Mouse (Mus musculus): ENCODE data around the gene Gpkow. TPM values are rescaled to one million over a fixed set of nuclear protein-coding genes. Genes with fewer than 3 reads are reported as not detected.

The Gpkow gene
- total and polyA plus RNA-seq, 3 experiments: 9.3 to 32.2 (median 14.6) TPM

DNA sequence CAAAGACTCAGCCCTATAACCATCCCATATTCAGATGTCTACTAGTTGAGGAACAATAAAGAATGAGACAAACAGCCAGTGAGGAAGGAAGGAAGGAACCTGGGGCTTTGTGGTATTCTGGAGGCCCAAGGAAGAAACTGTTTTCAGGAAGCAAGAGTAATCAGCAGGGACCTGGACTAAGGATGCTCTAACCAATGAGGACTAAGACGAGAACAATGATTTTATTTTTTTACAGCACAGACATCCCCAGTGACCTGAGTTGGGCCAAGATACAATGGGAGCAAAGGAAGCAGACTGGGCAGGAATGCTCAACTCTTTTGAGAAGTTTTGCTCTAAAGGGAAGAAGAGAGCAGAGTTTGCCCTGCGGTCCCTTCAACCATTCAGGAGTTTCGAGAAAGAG, 34.0 kb upstream of the Gpkow start:
- Histone ChIP-seq H3K9ac (ENCODE audit: insufficient read depth, low read depth) (no peak overlapping the region), H3K9me3 (replicated peaks; ENCODE audit: low read length) (no peaks in the 10 kb centered on the region), H3K4me1 (ENCODE audit: control insufficient read depth in 1 of 2, insufficient read depth in 2 of 2) (peaks cover 8 to 17% of the 10 kb centered on the region in 2 experiments), H3K4me3 (replicated peaks in 1 of 3; ENCODE audit: low read depth in 2 of 3, low read length in 2 of 3, poor library complexity in 1 of 3) (no peak overlapping the region), H3K4me2 (ENCODE audit: insufficient read depth, low read depth, poor library complexity, severe bottlenecking) (no peak overlapping the region), H3K36me3 (replicated peaks in 1 of 2; ENCODE audit: control insufficient read depth in 1 of 2, insufficient read depth in 1 of 2, low read length in 1 of 2) (peaks cover 40 to 58% of the 10 kb centered on the region in 2 experiments), H3K79me2 (replicated peaks; ENCODE audit: control insufficient read depth, extremely low read depth, insufficient read depth, poor library complexity, severe bottlenecking) (no peaks in the 10 kb centered on the region), H3K27me3 (replicated peaks) (no peaks in the 10 kb centered on the region), H3K27ac (ENCODE audit: insufficient read depth, low read depth) (no peak overlapping the region)
- in situ Hi-C loops (cut with MboI; ENCODE audit: low pct_ligation_motif_present, low pct_unique_long_range_greater_than_20kb, low sequenced_read_pairs) (no loop called here), dilution Hi-C loops (cut with MboI; ENCODE audit: extremely low pct_ligation_motif_present, extremely low pct_unique_long_range_greater_than_20kb, low sequenced_read_pairs) (no loop called here)
- no peak for DNase-seq (ENCODE audit: extremely low read depth)
- TF ChIP-seq MAX (IDR thresholded peaks at IDR 0.05; ENCODE audit: low read length) (no peak), TBP (conservative IDR thresholded peaks at IDR 0.05; ENCODE audit: low read depth, low read length) (no peak), ZC3H11A (IDR thresholded peaks at IDR 0.05; ENCODE audit: low read depth, low read length) (no peak), POLR2A (IDR thresholded peaks at IDR 0.05; ENCODE audit: low read depth, low read length) (no peak), BHLHE40 (IDR thresholded peaks at IDR 0.05; ENCODE audit: low read depth, low read length) (no peak), ZKSCAN1 (IDR thresholded peaks at IDR 0.05; ENCODE audit: borderline replicate concordance, low read depth, low read length) (no peak), HCFC1 (IDR thresholded peaks at IDR 0.05; ENCODE audit: low read depth, low read length) (no peak), SMC3 (IDR thresholded peaks at IDR 0.05; ENCODE audit: low read depth, low read length) (no peak), IRF4 (IDR thresholded peaks at IDR 0.05; ENCODE audit: low read depth, low read length) (no peak), NELFE (IDR thresholded peaks at IDR 0.05; ENCODE audit: low read depth, low read length) (no peak), KAT2A (IDR thresholded peaks at IDR 0.05; ENCODE audit: insufficient replicate concordance, low read length) (no peak), EP300 (IDR thresholded peaks at IDR 0.05; ENCODE audit: low read length) (no peak), MEF2A (IDR thresholded peaks at IDR 0.05; ENCODE audit: borderline replicate concordance, low read depth, low read length) (no peak), MYC (IDR thresholded peaks at IDR 0.05; ENCODE audit: low read depth, low read length) (no peak), USF1 (IDR thresholded peaks at IDR 0.05; ENCODE audit: low read depth, low read length) (no peak), ELF1 (IDR thresholded peaks at IDR 0.05; ENCODE audit: low read depth, low read length) (no peak), JUND (conservative IDR thresholded peaks at IDR 0.05; ENCODE audit: low read depth, low read length) (no peak), NRF1 (IDR thresholded peaks at IDR 0.05; ENCODE audit: low read depth, low read length) (no peak), RAD21 (IDR thresholded peaks at IDR 0.05; ENCODE audit: low read depth, low read length) (no peak)

DNA sequence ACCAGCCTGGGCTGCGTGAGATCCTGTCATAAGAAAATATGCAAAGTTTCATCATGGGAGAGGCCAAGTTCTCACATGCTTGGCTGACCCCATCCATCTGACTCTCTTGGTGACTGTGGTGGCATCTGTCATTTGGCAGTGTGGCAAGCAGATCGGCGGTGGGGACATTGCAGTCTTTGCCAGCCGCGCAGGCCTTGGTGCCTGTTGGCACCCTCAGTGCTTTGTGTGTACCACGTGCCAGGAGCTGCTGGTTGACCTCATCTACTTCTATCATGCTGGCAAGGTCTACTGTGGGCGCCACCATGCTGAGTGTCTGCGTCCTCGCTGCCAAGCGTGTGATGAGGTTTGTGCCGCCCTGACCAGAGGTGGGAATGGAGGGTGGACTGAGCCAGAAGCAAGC, 32.1 kb upstream of the Gpkow start:
- no peaks in the 10 kb centered on the region for H3K9me3 ChIP-seq (replicated peaks; ENCODE audit: low read length)
- H3K9ac ChIP-seq (ENCODE audit: insufficient read depth, low read depth): no peak overlapping the region
- dilution Hi-C loops (cut with MboI; ENCODE audit: extremely low pct_ligation_motif_present, extremely low pct_unique_long_range_greater_than_20kb, low sequenced_read_pairs): no loop called here
- H3K27me3 ChIP-seq (replicated peaks): no peaks in the 10 kb centered on the region
- H3K27ac ChIP-seq (ENCODE audit: insufficient read depth, low read depth): no peak overlapping the region; the same call in 1 of the 2 replicates
- no peak for DNase-seq (ENCODE audit: extremely low read depth)
- peaks cover 10 to 15% of the 10 kb centered on the region in 2 experiments for H3K4me1 ChIP-seq (ENCODE audit: control insufficient read depth in 1 of 2, insufficient read depth in 2 of 2)
- in situ Hi-C loops (cut with MboI; ENCODE audit: low pct_ligation_motif_present, low pct_unique_long_range_greater_than_20kb, low sequenced_read_pairs): no loop called here
- H3K4me2 ChIP-seq (ENCODE audit: insufficient read depth, low read depth, poor library complexity, severe bottlenecking): no peak overlapping the region
- H3K36me3 ChIP-seq (replicated peaks in 1 of 2; ENCODE audit: control insufficient read depth in 1 of 2, insufficient read depth in 1 of 2, low read length in 1 of 2): peaks cover 44 to 61% of the 10 kb centered on the region in 2 experiments
- no peak for TF ChIP-seq CHD2 (IDR thresholded peaks at IDR 0.05; ENCODE audit: low read length)
- no peak for TF ChIP-seq POLR2AphosphoS2 (IDR thresholded peaks at IDR 0.05; ENCODE audit: low read depth, low read length)
- TF ChIP-seq ZNF384 (IDR thresholded peaks at IDR 0.05; ENCODE audit: low read depth, low read length): no peak
- no peak for TF ChIP-seq PAX5 (IDR thresholded peaks at IDR 0.05; ENCODE audit: low read length)
- TF ChIP-seq BHLHE40 (IDR thresholded peaks at IDR 0.05; ENCODE audit: low read depth, low read length): no peak
- TF ChIP-seq NRF1 (IDR thresholded peaks at IDR 0.05; ENCODE audit: low read depth, low read length): no peak
- TF ChIP-seq SMC3 (IDR thresholded peaks at IDR 0.05; ENCODE audit: low read depth, low read length): no peak
- H3K4me3 ChIP-seq (replicated peaks in 1 of 3; ENCODE audit: low read depth in 2 of 3, low read length in 2 of 3, poor library complexity in 1 of 3): no peak overlapping the region
- H3K79me2 ChIP-seq (replicated peaks; ENCODE audit: control insufficient read depth, extremely low read depth, insufficient read depth, poor library complexity, severe bottlenecking): peaks cover 9% of the 10 kb centered on the region

All from CH12.LX (cell line).